Mouse (Mus musculus) liver, embryonic 14.5 days (tissue): Measurements from ENCODE around the gene Eya2.

Source experiments
- CTCF ChIP-seq: IDR thresholded peaks from 2 replicates; pipeline ENCODE4 v1.5.1; 2016; ENCODE audit warnings: antibody characterized with exemption, low read depth, control low read depth
- EP300 ChIP-seq: IDR thresholded peaks from 2 replicates; pipeline ENCODE4 v1.6.1; 2016; ENCODE audit warnings: antibody characterized with exemption, low read depth

- TF ChIP-seq CTCF = no peak
- no peak for TF ChIP-seq EP300
These were observed 2.7 kb downstream of the Eya2 start for GRCm38 (mm10) chr2:165597536-165597935.
